Mouse (Mus musculus) left cerebral cortex, postnatal 25 days (tissue): ENCODE results near the gene Hoxb8. TPM values are rescaled to one million over a fixed set of nuclear protein-coding genes. Genes with fewer than 3 reads are reported as not detected.

Source experiments
- DNase-seq, 2 experiments: peaks; one replicate each; pipeline ENCODE4 v3.0.0; 2022; ENCODE audit warnings: low spot score in 2 of 2, mixed read lengths in 1 of 2
- intact Hi-C: fragments of 180-260 bp; cut with DNase I; formaldehyde crosslinking; loops from one replicate; pipeline ENCODE4 v1.15.1; 2025
- total RNA-seq, 2 experiments: library from RNA; stranded (reverse); gene quantifications; 2 replicates each; pipeline ENCODE4 v1.2.3; 2021

The Hoxb8 gene
- total RNA-seq, 2 experiments from 2014 or later, result not detected

DNA sequence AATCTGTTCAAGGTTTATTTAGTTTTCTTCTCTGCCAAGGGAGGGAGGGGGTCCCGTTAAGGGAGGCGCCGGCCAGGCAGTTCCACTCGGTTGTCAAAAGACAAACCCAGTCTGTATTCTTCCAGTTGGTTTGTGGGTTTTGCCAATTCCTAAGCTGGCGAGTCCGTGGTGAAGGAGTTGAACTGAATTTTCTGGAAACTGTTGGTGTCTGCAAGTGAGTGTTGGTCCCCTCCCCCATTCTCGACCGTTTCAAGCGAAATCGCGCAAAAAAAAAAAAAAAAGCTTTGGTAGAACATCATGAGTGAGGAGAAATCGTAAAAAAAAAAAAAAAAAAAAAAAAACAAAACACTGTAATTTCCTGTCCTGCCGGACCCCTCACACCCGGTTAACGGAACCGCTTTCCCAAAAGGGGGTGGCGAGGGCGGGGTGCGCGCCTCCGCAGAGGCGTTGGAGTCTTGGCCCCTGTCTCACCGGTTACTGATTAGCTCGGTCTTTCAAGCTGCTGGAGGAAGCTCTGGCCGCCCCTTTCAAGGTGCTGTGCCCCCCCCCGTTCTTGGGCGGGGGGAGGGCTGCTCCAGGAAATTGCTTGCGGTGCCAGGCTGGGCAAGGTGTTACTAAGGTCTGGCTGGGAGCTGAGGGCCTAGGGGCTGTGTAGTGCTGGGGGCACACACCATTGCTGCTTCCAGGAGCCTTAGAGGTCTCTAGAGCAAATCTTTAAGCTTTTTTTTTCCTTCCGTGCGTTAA lies 13.6 kb downstream of the Hoxb8 start:
- no peak for DNase-seq
- intact Hi-C loops, result no loop called here

DNA sequence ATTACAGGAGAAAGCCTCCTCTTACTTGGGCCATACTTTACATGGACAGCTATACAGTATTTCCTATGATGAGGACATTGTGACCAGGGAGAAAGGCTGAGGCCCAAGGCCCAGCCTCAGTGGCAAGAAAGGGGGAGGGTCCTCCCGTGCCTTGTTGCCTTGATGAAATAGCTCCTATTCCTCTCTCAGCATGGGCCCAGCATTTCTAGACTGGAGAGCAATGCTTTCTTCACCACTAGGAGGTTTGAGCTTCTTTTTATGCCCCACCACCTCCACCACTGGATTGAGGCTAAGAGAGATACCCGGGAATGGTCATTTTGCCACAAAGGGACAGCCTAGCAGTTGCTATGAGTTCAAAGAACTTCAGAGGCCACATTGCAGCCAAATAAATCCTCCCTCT lies 15.3 kb downstream of the Hoxb8 start:
- intact Hi-C loops, result no loop called here
- no peak for DNase-seq

DNA sequence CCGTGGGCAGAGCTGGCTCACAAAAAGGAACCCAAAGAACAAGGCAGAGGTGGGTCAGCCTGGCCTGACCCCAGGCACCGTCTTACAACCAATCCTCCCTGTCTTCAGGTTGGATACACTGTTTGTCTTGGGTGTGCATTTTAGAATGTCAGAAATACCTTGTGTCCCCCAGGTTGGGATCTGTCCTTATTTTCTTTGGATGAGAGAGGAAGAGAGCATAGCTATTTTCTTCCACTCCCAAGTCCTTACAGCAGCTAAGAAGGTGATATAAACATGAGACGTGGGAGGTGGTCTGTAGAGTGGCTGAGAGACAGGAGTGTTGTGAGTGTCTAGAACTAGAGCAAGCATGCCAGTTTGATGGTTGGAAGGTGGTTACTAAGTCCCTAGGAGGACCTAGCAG lies 15.7 kb downstream of the Hoxb8 start:
- no peak for DNase-seq
- intact Hi-C loops, result no loop called here

DNA sequence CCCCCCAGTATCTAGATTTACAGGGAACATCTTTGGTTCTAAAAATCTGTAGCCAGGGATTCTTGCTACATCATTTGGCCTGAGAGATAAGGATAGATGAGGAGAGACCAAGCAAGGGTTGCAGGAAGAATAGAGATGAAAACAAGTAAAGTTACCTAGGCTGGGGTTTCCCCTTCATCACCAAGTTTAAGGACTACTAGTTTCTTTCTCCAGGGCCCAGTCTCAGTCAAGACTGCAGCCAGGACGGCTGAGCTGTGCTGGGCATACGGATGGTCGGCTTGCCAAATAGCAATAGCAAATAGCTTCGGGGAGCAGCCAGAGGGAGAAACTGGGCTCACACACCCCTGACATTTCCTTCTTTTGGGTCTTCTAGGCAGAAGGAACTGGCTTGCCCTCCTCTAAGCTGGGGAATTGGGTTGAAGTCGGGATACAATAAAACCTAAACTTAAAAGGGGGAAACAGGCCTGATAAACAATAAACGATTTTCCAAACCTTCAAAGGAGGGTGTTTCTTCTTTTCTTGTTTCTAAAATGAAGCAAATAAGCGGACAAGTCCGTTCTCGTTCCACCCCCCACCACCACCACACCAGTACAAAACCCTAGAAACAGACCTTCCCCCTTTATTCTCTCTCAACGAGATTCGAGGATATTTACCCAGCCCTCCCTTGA lies 16.4 kb downstream of the Hoxb8 start:
- intact Hi-C loops, result no loop called here
- DNase-seq, result no peak

DNA sequence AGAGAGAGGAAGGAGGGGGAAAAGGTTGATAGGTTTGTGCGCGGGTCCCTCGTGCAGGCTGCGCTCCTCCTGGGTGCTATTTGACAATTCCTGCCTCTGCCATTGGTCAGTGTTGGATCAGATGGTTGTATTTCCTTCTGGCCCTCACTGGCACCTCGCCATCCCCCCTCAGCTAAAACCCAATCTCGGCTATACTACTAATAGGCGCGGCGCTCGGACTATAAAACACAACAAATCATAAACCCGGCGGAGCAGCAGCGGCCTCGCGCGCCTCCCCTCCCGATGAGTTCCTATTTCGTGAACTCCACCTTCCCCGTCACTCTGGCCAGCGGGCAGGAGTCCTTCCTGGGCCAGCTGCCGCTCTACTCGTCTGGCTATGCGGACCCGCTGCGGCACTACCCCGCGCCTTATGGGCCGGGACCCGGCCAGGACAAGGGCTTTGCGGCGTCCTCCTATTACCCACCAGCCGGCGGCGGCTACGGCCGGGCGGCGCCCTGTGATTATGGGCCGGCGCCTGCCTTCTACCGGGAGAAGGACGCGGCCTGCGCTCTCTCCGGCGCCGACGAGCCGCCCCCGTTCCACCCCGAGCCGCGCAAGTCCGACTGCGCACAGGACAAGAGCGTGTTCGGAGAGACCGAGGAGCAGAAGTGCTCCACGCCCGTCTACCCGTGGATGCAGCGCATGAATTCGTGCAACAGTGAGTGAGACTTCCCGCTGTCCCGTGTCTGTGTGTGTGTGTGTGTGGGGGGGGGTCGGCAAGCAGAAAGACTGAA lies 17.4 kb downstream of the Hoxb8 start:
- intact Hi-C loops, result no loop called here
- DNase-seq, result no peak

DNA sequence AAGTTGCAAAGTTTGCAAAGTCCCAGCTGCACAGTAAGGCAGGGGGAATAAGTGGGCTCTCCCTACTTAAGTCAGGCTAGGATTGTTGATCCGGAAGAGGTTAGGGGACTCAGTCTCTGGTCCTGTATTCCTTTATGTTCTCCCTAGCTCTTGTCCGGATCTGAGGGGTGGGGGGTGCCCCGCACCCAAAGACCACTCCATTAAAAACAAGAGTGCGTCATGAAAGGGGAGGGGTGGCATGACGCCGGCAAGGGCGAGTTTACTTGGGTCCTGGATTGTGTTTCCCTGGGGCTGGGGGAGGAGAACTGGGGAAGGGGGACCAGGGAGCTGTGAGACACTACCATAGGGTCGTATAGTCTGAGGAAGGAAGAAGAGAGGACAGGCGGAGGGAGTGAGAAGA lies 18.1 kb downstream of the Hoxb8 start:
- DNase-seq, result no peak
- intact Hi-C loops, result no loop called here

DNA sequence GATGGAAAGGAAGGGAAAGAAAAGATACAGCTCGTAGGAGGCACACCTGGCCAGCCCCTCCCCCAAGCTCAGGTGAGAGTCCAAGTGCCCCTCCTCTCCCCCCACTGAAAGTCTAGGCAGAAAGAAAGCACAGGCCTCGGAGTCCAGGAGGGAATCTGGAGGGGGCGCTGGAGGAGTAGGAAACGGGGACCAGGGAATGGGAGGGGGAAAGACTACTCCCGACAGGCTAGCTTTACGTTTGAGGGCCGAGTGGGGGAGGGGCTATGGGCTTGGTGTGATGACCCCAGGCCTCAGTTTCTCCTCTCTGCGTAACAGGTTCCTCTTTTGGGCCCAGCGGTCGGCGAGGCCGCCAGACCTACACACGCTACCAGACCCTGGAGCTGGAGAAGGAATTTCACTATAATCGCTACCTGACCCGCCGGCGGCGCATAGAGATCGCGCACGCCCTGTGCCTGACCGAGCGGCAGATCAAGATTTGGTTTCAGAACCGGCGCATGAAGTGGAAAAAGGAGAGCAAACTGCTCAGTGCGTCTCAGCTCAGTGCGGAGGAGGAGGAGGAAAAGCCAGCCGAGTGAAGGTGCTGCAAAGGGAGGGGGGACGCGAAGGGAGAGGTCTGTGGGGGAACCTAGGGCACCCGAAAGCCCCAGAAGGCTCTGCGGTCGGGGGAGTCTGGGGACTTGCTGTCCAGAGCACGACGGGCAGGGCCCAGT lies 18.8 kb downstream of the Hoxb8 start:
- intact Hi-C loops, result no loop called here
- no peak for DNase-seq

DNA sequence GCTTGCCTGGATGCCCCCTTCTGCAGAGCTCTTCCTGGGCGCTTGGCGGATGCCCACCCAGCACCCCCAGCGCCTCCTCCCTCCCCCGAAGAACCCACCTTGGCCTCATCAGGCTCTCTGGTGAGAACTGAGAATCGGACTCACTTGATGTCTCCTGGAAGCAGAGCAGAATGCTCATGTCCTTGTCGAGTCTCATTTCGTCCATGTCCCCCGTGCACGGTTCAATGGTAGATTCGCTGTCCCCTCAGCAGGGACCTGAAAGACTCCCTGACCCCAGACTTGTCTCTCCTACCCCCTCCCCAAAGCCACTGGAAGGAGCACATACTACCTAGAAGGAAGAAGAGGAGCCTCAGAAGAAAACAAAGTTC lies 19.3 kb downstream of the Hoxb8 start:
- intact Hi-C loops, result no loop called here

DNA sequence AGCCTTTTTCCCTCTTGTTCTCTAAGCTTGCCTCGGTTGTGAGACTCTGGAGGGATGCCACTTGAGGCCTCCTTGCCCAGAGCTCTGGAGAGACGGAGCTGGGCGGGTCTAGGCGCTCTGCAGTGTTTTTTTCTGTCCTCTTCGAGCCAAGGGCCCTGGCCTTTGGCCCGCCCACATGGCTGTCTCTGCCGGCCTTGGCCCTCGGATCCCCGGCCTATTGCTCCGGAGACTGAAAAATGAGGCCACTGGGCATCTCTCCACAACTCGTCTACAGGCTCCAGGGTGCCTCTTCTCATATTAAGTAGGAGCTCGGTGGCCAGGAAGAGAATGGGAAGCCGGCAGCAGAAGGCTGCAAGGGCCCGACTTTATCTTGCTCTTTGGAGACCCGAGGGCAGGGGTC lies 20.1 kb downstream of the Hoxb8 start:
- peak in 1 of 2 experiments; percentile 43 for DNase-seq
- intact Hi-C loops, result no loop called here

More for the DNA sequence above, 19.3 kb downstream of the Hoxb8 start:
- DNase-seq, result no peak

DNA sequence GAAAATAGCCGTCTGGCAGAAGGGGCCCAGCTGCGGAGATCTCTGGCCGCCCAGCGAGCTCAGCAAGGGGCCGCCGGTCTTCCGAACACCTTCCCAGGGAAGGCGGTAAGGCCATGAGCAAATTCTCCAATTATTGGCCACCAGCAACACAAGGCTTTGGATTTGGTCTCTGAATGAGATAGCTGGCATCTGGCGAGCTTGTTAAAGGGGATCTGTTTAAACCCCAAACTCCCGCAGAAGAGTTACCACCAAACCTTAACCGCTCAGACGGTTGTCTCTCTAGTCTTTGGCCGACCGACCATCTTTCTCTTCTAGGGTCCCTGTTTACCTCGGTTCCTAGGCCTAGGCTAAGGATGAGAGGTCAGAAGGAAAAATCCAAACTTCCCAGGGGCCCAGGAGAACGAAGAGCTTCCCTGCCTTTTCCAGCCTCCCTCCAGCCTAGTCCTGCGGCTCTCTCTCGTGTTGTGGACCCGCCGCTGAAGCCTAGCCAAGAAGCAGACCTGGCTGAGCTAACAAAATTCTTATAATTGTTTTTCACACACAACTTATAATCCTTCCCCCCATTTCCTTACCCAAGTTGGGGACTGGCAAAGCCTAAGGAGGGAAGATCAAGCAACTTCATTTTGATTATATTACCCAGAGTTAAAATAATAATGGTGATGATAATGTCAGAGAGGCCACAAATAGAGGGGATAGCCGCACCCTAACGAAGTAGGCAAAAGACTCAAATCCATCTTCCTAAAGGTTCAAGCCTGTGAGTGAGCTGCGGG lies 20.9 kb downstream of the Hoxb8 start:
- intact Hi-C loops, result no loop called here
- DNase-seq, result no peak

DNA sequence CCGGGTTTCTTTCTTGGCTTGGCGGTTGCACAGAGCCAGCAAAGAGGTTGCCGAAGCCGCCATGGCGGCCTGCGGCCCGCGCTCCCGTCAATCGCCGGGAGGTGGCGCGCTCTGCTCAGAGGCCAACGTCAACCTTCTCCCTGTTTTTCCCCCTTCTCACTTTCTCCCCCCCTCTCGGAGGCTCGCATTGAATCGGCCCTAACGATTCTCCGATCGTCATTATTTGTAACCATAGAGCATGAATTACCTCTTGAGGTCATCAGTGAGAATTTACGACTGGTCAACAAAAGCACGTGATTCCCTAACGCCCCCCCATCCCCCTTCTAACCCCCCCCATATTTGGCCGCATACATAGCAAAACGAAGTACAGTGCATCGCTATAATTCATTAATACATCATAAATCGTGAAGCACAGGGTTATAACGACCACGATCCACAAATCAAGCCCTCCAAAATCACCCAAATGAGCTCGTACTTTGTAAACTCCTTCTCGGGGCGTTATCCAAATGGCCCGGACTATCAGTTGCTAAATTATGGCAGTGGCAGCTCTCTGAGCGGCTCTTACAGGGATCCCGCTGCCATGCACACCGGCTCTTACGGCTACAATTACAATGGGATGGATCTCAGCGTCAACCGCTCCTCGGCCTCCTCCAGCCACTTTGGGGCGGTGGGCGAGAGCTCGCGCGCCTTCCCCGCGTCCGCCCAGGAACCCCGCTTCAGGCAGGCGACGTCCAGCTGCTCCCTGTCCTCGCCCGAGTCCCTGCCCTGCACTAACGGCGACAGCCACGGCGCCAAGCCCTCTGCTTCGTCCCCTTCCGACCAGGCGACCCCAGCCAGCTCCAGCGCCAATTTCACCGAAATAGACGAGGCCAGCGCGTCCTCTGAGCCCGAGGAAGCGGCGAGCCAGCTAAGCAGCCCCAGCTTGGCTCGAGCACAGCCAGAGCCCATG lies 21.7 kb downstream of the Hoxb8 start, which contains the start of gene Hoxb5:
Gene Hoxb5, plus strand, starts transcription at position 186 of the 949 bp plus-strand sequence.
- intact Hi-C loops, result no loop called here
- DNase-seq, result no peak

DNA sequence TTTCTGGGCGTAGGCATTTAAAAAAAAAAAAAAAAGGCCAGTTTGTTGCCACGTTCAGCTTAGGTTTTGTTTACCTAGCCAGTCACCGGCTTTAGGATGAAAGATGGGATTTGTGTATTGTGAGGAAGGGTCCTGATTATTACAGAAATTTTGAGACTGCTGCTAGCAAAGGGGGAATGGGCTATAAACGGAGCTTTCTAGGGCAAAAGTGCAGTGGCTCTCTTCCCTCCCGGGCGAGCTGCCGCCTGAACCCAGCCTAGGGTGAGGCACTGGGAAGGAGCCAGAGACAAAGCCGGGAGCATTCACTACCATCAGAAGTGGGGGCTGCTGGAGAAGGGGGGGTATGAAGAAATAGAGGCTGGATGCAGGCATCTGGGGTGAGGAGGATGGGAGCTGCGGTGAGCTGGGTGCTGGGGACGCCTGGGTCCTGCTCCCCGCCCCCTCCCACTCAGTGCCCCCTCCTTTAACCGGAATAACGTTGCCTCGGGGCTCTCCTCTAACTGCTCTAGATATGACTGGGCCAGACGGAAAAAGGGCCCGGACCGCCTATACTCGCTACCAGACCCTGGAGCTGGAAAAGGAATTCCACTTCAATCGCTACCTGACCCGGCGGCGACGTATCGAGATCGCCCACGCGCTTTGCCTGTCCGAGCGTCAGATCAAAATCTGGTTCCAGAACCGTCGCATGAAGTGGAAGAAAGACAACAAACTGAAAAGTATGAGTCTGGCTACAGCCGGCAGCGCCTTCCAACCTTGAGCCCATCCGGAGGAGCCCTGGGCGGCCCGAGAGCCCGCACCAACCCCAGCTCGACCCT lies 22.9 kb downstream of the Hoxb8 start:
- no peak for DNase-seq
- intact Hi-C loops, result no loop called here

DNA sequence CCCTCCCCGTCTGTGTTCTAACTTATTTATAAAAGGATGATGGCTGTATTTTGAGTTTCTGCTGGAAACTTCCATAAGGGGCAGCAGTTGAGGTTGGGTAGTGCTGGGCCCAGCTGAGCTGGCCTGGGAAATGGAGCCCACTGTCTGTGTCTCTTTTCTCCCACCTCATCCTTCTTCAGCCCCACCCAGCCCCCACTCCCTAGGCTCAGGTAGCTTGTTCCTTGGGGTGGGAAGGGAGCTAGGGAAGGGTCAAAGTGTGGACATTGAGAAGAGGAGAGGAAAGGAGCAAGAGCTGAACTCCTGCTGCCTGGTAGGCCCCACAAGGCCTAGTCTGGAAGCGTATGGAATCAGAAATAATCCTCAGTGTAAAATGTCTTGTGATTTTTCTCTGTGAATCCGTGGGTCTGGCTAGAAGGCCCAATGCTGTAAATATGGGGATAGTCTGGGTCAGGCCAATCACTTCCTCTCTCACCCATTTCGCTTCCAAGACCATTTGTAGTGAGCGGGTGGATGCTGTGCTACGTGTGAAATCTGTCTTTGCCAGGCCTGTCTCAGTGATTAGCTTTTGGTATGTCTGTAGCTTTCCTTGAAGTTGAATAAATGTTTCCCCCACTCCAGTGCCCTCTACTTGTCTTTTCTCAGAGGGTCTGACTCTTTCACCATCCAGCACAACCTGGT lies 23.9 kb downstream of the Hoxb8 start:
- DNase-seq, result no peak
- intact Hi-C loops, result no loop called here

DNA sequence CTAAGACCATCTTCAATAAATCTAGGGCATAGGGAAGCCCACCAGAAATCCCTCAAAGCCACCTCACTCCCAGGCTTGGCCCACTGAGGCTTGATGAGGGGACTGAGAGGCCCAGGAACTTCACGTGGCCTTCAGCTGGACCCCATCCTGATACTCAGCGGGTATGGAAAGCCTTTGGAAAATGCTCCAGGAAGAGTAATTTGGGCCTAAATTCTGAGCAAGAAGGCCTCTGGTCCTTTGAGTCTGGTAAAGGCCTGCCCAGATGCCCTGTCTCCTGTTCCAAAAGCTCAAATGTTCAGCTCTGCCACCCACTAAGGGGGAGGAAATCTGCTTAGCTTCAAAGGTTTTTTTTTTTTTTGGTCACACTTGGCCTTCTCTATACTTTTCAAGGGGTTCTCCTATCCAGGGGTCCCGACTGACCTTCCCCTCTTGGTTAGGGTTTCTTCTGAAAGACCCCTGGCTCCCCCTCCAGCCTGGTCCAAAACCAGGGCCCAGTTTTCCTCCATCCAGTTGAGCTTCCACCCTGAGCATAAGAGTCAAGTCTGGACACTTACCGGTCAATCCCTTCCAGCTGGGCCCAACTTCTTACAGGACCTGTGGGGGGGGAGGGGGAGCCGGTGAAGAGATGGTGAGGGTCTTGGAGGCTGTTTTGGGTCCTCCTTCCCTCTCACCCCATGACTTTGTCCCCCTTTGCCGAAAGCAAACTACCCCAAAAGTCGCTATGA lies 24.6 kb downstream of the Hoxb8 start:
- intact Hi-C loops, result no loop called here
- no peak for DNase-seq

DNA sequence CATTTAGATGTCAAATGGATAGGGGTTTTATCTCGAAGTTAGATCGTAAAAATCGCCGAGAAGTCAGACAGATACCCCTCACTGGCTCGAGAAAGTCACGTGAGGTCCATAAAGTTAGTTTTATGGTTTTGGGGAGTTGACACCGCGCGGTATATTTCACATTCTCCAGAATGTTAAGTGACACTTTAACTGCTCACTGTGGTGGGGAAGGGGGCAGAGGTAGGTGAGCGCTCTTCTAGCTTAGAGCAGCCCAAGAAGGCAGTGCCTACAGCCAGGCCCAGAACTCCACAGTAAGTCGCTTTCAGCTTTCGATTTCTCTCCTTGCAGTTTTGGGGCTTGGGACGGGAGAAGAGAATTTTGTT lies 25.2 kb downstream of the Hoxb8 start:
- intact Hi-C loops, result no loop called here
- DNase-seq, result no peak

DNA sequence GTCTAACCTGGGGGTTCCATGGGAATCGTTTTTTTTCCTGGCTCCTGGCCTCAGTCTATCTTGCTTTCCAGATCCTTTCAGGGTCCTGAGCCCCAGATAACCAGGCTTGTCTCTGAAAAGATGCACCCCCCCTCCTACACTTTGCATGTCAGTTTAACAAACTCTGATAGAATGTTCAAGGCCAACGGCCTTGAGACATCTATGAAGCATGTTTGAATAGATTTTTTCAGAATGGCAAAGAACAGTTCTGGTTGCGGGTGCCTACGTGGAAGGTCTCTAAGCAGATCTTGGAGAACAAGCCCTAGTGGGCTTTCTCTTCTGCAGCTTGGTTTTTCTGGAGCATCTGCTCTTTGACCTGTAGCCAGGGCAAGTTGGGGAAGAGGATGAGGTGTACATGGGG lies 27.1 kb downstream of the Hoxb8 start:
- intact Hi-C loops, result no loop called here
- no peak for DNase-seq
